Mouse (Mus musculus): Measurements from ENCODE around the gene Serpinb7.

The Serpinb7 gene

DNA sequence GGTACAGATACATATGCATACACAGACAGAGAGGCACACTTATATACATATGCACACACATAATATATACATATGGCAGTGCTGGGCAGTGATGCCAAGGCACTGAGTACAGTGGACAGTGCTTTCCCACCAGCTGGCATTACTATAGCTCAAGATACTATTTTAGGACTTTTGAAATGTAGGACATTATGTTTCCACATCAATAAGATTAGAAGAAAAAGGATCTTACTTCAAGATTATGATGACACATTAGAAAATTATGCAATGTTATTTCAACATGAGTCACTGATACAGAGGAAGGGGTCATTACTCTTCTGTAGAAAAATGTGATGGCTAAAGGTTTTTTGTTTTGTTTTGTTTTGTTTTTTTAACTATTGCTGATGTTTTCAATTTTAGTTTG lies 102.6 kb downstream of the Serpinb7 start:
- no peak for DNase-seq
